Mouse (Mus musculus): ENCODE measurements around the gene Stx8.

Stx8 gene

DNA sequence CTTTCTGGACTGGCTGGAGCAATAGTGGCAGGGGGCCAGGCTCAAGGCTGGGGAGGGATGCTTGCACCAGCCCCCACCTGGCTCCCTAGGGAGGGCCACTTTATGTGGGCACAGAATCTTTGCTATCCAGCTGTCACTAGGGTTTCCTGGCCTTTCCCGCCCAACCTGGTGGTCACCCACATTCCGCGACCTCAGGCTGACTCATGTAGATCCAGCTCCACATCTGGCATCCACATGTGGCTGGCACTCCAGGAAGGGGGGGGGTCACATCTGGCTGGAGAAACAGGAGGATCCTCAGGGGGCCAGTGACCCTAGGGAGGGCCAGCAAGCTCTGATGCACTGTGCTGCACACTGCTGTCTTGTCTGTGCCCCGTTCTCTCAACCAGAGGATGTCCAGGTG lies 254.7 kb downstream of the Stx8 start:
- in situ Hi-C loops (cut with MboI, MseI), result no loop called here

GRCm38 (mm10) chr11:68222209-68222608 lies 256.2 kb downstream of the Stx8 start:
- in situ Hi-C loops (cut with MboI, MseI), result no loop called here

DNA sequence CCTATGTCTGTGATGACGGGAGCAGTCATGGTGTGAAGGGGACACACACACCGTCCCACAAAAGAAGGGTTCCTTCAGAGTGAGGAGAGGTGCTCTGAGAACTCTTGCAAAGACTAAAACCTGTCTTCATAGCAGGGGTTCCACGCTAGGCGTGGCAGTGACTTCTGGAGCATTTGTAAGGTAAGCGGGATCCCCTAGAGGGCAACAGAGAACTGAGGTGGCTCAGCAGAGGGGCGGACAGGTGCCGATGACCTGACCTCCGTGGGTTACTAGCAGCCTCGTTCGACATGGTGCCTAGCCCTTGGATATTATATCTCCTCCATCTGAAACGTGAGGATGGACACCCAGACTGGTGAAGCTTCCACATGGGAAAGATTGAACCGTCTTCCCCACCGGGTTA lies 257.1 kb downstream of the Stx8 start:
- in situ Hi-C loops (cut with MboI, MseI), result no loop called here

DNA sequence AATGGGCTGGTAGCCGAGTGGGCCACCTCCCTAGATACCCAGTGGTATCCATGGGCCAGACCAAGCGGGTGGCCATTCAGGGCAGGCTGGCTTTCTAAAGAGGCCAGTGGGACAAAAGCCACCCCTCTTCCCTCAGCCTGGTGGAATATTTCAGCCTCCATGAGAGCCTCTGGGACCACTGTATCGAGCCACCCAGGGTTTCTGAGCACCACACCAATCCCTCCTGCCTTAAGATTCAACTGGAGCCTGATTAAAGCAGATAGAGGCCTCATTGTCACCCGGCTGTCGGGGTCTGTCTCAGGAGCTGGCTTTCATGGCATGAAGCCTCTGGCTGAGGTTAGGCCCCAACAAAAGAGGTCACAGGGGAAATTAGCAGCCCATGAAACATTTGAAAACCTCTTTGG lies 260.7 kb downstream of the Stx8 start:
- in situ Hi-C loops (cut with MboI, MseI), result no loop called here

GRCm38 (mm10) chr11:68227837-68228236 lies 261.8 kb downstream of the Stx8 start:
- in situ Hi-C loops (cut with MboI, MseI), result no loop called here

GRCm38 (mm10) chr11:68228941-68229665 lies 263.1 kb downstream of the Stx8 start:
- in situ Hi-C loops (cut with MboI, MseI), result no loop called here

GRCm38 (mm10) chr11:68231558-68231957 lies 265.6 kb downstream of the Stx8 start:
- in situ Hi-C loops (cut with MboI, MseI), result no loop called here

- in situ Hi-C loops (cut with MboI, MseI), result no loop called here
Measured at GRCm38 (mm10) chr11:68233469-68233965, 267.5 kb downstream of the Stx8 start.

GRCm38 (mm10) chr11:68239756-68240155 lies 273.8 kb downstream of the Stx8 start:
- in situ Hi-C loops (cut with MboI, MseI), result no loop called here

- in situ Hi-C loops (cut with MboI, MseI), result no loop called here
Measured at GRCm38 (mm10) chr11:68244254-68244991, 278.4 kb downstream of the Stx8 start.

DNA sequence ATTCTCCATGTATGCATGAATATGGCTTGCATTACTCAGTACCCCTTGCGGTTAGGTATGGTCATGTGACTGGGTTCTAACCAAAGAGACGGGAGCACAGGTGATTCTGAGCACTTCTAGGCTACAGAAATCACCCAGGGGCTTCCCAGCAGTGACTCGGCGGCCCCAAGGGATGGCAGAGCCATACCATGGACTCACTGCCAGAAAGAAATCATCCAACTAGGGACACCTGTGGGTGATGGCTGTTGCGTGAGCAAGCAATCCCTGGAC lies 278.9 kb downstream of the Stx8 start:
- in situ Hi-C loops (cut with MboI, MseI), result no loop called here

DNA sequence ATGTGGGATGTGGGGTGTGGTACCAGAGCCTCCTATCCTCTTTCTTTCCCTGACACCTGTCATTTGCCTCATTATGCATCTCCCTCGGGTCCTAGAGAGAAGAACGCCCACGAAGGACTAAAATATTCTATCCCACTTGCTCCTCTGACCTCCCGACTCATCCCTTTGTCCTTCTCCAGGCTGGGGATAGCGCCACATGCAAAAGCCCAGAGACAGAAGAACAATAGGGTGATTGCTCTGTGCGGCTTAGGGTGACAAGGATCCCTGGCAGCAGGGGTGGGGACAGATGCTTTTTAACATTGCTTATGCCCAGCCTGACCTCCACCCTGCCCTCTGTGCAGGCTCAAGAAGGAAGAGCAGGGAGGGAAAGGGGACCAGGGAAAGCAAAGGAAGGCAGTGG lies 281.9 kb downstream of the Stx8 start:
- in situ Hi-C loops (cut with MboI, MseI), result no loop called here

GRCm38 (mm10) chr11:68250106-68250505 lies 284.1 kb downstream of the Stx8 start:
- in situ Hi-C loops (cut with MboI, MseI), result no loop called here

- in situ Hi-C loops (cut with MboI, MseI), result no loop called here
Measured at GRCm38 (mm10) chr11:68253531-68253930, 287.5 kb downstream of the Stx8 start.
